Mouse (Mus musculus) thymus, postnatal 36 days (tissue): ENCODE measurements at regions not wholly inside any gene's neighbourhood (a gene's known extent, or its start where the extent isn't known, plus 50 kb on each side); places are given as distances from the start of the nearest gene placed in this dataset.

Experiments
- DNase-seq, 2 experiments: peaks; one replicate each; pipeline ENCODE4 v3.0.0; 2022; ENCODE audit warnings: mixed read lengths in 2 of 2

DNA sequence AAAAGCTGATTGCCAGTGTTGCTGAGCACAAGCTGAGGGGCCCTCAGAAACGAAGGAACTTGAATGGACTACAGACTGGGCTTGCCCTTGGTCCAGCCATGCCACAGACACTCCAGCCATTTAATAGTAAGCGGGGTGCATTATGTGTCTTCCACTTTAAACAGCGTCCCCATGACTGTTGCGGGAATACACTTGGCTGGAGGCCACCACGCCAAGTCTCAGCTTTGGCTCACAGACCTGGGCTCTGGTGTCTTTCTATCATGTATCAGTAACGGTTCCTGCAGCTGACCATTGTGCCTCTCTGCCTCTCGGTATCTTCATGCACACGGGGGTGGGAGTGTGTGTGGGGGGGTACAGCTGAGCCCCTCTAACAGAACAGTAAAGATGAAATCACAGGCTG lies 62.0 kb upstream of the Sdk2 start:
- DNase-seq, result no peak

GRCm38 (mm10) chr11:114127426-114127825 lies 60.6 kb upstream of the Sdk2 start:
- DNase-seq, result no peak

GRCm38 (mm10) chr11:114122175-114122574 lies 55.3 kb upstream of the Sdk2 start:
- DNase-seq, result no peak

GRCm38 (mm10) chr11:114119135-114119534 lies 52.3 kb upstream of the Sdk2 start:
- DNase-seq, result no peak
